11 mouse cellular contexts compared by ENCODE assay signal in the genomic region with DNA sequence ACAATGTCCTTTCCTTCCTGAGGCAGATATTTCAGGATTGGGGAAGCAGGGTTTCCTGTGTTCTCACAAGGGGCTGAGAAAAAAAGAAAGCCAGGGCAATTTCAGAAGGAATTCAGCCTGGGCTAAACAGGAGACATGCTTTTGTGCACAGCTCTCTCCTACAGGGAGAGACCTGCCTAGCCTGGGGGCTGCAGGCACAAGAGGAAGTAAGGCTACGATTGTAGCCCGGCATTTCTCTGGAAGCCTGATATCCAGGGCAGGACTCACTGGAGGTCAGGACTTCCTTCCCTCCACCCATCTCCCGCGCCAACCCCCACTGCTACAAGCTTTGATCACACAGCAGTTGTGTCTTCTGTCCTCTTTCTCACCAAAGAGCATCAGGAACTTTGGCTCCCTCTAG.
DNase-seq lines count a peak whose midpoint lies in the region; ATAC-seq and TF ChIP-seq lines count a peak whose summit lies in the region.
"Had no signal": no experiment of that assay in that cellular context is flagged by ENCODE, and none has a peak within 500 bp of the region (broad histone marks: within the 10 kb centered on the region; RNA-seq: fewer than 3 reads in every experiment).

No protein-coding gene starts in this region.

- peaks cover 33% of the 10 kb centered on the region for H3K27me3 ChIP-seq in forebrain, embryonic 10.5 days (ENCODE audit: poor library complexity, severe bottlenecking)
- H3K27me3 ChIP-seq in forebrain, embryonic 13.5 days, result peaks cover 7% of the 10 kb centered on the region
- H3K27me3 ChIP-seq in embryonic facial prominence, embryonic 14.5 days (replicated peaks; ENCODE audit: control insufficient read depth, insufficient read depth, low read length), result no peaks in the 10 kb centered on the region
- no peaks in the 10 kb centered on the region for H3K27me3 ChIP-seq in kidney, adult 2 months (replicated peaks; ENCODE audit: control insufficient read depth, insufficient read depth, low read length)
- H3K27me3 ChIP-seq in lung, embryonic 15.5 days, result no peaks in the 10 kb centered on the region
- H3K27me3 ChIP-seq: stomach, embryonic 15.5 days had no signal

- WGBS in forebrain, embryonic 10.5 days, result 43% methylated on average over 4 of the region's 4 CpGs
- WGBS in forebrain, embryonic 13.5 days, result 40% methylated on average over 4 of the region's 4 CpGs
- 2% methylated on average over 4 of the region's 4 CpGs for WGBS in embryonic facial prominence, embryonic 14.5 days
- 29% methylated on average over 4 of the region's 4 CpGs for WGBS in kidney, adult 2 months
- 9% methylated on average over 4 of the region's 4 CpGs for WGBS in lung, embryonic 15.5 days

- no peak overlapping the region for H3K4me2 ChIP-seq in forebrain, embryonic 13.5 days
- H3K4me2 ChIP-seq in embryonic facial prominence, embryonic 14.5 days (ENCODE audit: low read depth, low read length), result no peak overlapping the region
- peak overlapping the region; percentile 11; the same call in 1 of the 2 replicates for H3K4me2 ChIP-seq in lung, embryonic 15.5 days
- H3K4me2 ChIP-seq: stomach, embryonic 15.5 days had no signal

- H3K4me3 ChIP-seq in forebrain, embryonic 10.5 days, result no peak overlapping the region
- H3K4me3 ChIP-seq in forebrain, embryonic 13.5 days, result no peak overlapping the region
- H3K4me3 ChIP-seq in embryonic facial prominence, embryonic 14.5 days (ENCODE audit: low read depth, low read length), result no peak overlapping the region
- H3K4me3 ChIP-seq in kidney, adult 2 months (ENCODE audit: insufficient read depth, low read depth, low read length), result no peak overlapping the region
- no peak overlapping the region for H3K4me3 ChIP-seq in lung, embryonic 15.5 days
- H3K4me3 ChIP-seq: midbrain, embryonic 10.5 days; stomach, embryonic 15.5 days had no signal

- DNase-seq in forebrain, embryonic 10.5 days (ENCODE audit: extremely low spot score, low spot score), result no peak
- DNase-seq in embryonic facial prominence, embryonic 14.5 days (ENCODE audit: low spot score), result peak; percentile 46
- DNase-seq in kidney, adult 2 months, result peak; percentile 83
- DNase-seq in cerebellum, postnatal 36 days, result no peak
- no peak for DNase-seq in gastrocnemius, postnatal 25 days
- no peak for DNase-seq in gastrocnemius, postnatal 10 days

- no peak for ATAC-seq in forebrain, embryonic 13.5 days
- no peak for ATAC-seq in embryonic facial prominence, embryonic 14.5 days (ENCODE audit: low read depth)
- peak; percentile 36; the same call in 1 of the 2 replicates for ATAC-seq in lung, embryonic 15.5 days (ENCODE audit: borderline replicate concordance, extremely low read depth, low FRiP score, low TSS enrichment)
- ATAC-seq: forebrain, embryonic 16.5 days had no signal

- no peak overlapping the region for H3K9ac ChIP-seq in forebrain, embryonic 13.5 days
- no peak overlapping the region for H3K9ac ChIP-seq in embryonic facial prominence, embryonic 14.5 days (ENCODE audit: low read depth, low read length)
- no peak overlapping the region for H3K9ac ChIP-seq in lung, embryonic 15.5 days
- H3K9ac ChIP-seq: stomach, embryonic 15.5 days had no signal

- H3K4me1 ChIP-seq in forebrain, embryonic 10.5 days, result peaks cover 31% of the 10 kb centered on the region
- H3K4me1 ChIP-seq in forebrain, embryonic 13.5 days, result peaks cover 12% of the 10 kb centered on the region
- H3K4me1 ChIP-seq in embryonic facial prominence, embryonic 14.5 days (ENCODE audit: control insufficient read depth, insufficient read depth, low read length), result peaks cover 21% of the 10 kb centered on the region
- peaks cover 12% of the 10 kb centered on the region for H3K4me1 ChIP-seq in kidney, adult 2 months (ENCODE audit: control insufficient read depth, insufficient read depth, low read length)
- H3K4me1 ChIP-seq in lung, embryonic 15.5 days, result peaks cover 24% of the 10 kb centered on the region

- H3K9me3 ChIP-seq in forebrain, embryonic 10.5 days, result no peaks in the 10 kb centered on the region
- no peaks in the 10 kb centered on the region for H3K9me3 ChIP-seq in forebrain, embryonic 13.5 days (replicated peaks)
- H3K9me3 ChIP-seq in embryonic facial prominence, embryonic 14.5 days (ENCODE audit: control insufficient read depth, low read length), result no peaks in the 10 kb centered on the region
- H3K9me3 ChIP-seq in lung, embryonic 15.5 days, result no peaks in the 10 kb centered on the region
- H3K9me3 ChIP-seq: midbrain, embryonic 10.5 days; stomach, embryonic 15.5 days had no signal

- H3K36me3 ChIP-seq in forebrain, embryonic 10.5 days (replicated peaks), result no peaks in the 10 kb centered on the region
- H3K36me3 ChIP-seq in forebrain, embryonic 13.5 days (ENCODE audit: poor library complexity, severe bottlenecking), result no peaks in the 10 kb centered on the region
- no peaks in the 10 kb centered on the region for H3K36me3 ChIP-seq in embryonic facial prominence, embryonic 14.5 days (ENCODE audit: control insufficient read depth, insufficient read depth, low read length)
- no peaks in the 10 kb centered on the region for H3K36me3 ChIP-seq in kidney, adult 2 months (ENCODE audit: control insufficient read depth, insufficient read depth, low read length)
- H3K36me3 ChIP-seq in lung, embryonic 15.5 days, result no peaks in the 10 kb centered on the region
- H3K36me3 ChIP-seq: midbrain, embryonic 10.5 days; stomach, embryonic 15.5 days had no signal

- TF ChIP-seq CTCF in kidney, adult 2 months (conservative IDR thresholded peaks at IDR 0.05; ENCODE audit: insufficient read depth, insufficient read length, low read depth, low read length), result no peak

- H3K27ac ChIP-seq in forebrain, embryonic 10.5 days, result 0 out of 2 replicates have a peak overlapping the region, but pooled peaks have one; percentile 51
- no peak overlapping the region for H3K27ac ChIP-seq in forebrain, embryonic 13.5 days
- H3K27ac ChIP-seq in embryonic facial prominence, embryonic 14.5 days (replicated peaks; ENCODE audit: low read depth, low read length), result no peak overlapping the region; the same call in 1 of the 2 replicates
- peak overlapping the region; percentile 5; the same call in 1 of the 2 replicates for H3K27ac ChIP-seq in kidney, adult 2 months (ENCODE audit: insufficient read depth, low read depth, low read length)
- H3K27ac ChIP-seq in lung, embryonic 15.5 days, result peak overlapping the region; percentile 69
- H3K27ac ChIP-seq: midbrain, embryonic 10.5 days; stomach, embryonic 15.5 days had no signal

- TF ChIP-seq POLR2A in kidney, adult 2 months (IDR thresholded peaks at IDR 0.05; ENCODE audit: low read depth, low read length), result no peak

Comparison
In these comparisons a context has a peak if more than half of its experiments do, and no peak if none do; other contexts are left out.
1. H3K27ac ChIP-seq: peak in forebrain, embryonic 10.5 days (single experiment), kidney, adult 2 months (single experiment) and lung, embryonic 15.5 days (single experiment); none in forebrain, embryonic 13.5 days (single experiment) and embryonic facial prominence, embryonic 14.5 days (single experiment).
2. DNase-seq: peak in embryonic facial prominence, embryonic 14.5 days (single experiment) and kidney, adult 2 months (single experiment); none in forebrain, embryonic 10.5 days (single experiment), cerebellum, postnatal 36 days (0 of 2), gastrocnemius, postnatal 25 days (single experiment) and gastrocnemius, postnatal 10 days (single experiment).